Mouse (Mus musculus): ENCODE results near the gene Tceal6.
"Not testable (repeated sequence)": the region's sequence is repeated elsewhere in the genome, so short reads cannot be mapped to it uniquely, and the experiment has no call there.

Tceal6 gene

GRCm38 (mm10) chrX:135210436-135211221 is at the start of gene Tceal6:
Gene Tceal6 (minus strand): TSS chrX:135210687.
- DNase-seq (ENCODE audit: low read depth, low spot score): no peak

- DNase-seq (ENCODE audit: low read depth, low spot score): not testable (repeated sequence)
These were observed 583 bp downstream of the Tceal6 start for GRCm38 (mm10) chrX:135209773-135210435.

GRCm38 (mm10) chrX:135189924-135190323 is 20.6 kb downstream of the Tceal6 start:
- DNase-seq (ENCODE audit: low read depth, low spot score): not testable (repeated sequence)

GRCm38 (mm10) chrX:135188661-135189060 is 21.8 kb downstream of the Tceal6 start:
- DNase-seq (ENCODE audit: low read depth, low spot score): not testable (repeated sequence)

GRCm38 (mm10) chrX:135177532-135177931 is 33.0 kb downstream of the Tceal6 start, which contains the start of gene Gm15023:
Gene Gm15023 (minus strand): TSS chrX:135177632.
- not testable (repeated sequence) for DNase-seq (ENCODE audit: low read depth, low spot score)
